Mouse (Mus musculus): ENCODE measurements around the gene Rgl1. TPM values are rescaled to one million over a fixed set of nuclear protein-coding genes. Genes with fewer than 3 reads are reported as not detected.

Gene Rgl1
- polyA plus RNA-seq, 1 experiment from 2014 or later = 63.8 TPM

- ATAC-seq (ENCODE audit: low FRiP score, low TSS enrichment) = no peak
- Histone ChIP-seq H3K4me2 (replicated peaks; ENCODE audit: low read depth, low read length) (no peak overlapping the region), H3K9ac (ENCODE audit: low read depth, low read length) (no peak overlapping the region), H3K9me3 (ENCODE audit: control insufficient read depth, low read length) (no peaks in the 10 kb centered on the region), H3K4me3 (ENCODE audit: low read length) (no peak overlapping the region), H3K27ac (ENCODE audit: low read depth, low read length) (no peak overlapping the region), H3K4me1 (ENCODE audit: control insufficient read depth, insufficient read depth, low read length) (0 out of 2 replicates have a peak, but pooled peaks cover 9% of the 10 kb centered on the region), H3K36me3 (ENCODE audit: control insufficient read depth, insufficient read depth, low read length) (no peaks in the 10 kb centered on the region), H3K27me3 (ENCODE audit: control insufficient read depth, insufficient read depth, low read length) (no peaks in the 10 kb centered on the region)
- 84% methylated on average over 7 of the region's 7 CpGs for WGBS
These were observed 126.8 kb downstream of the Rgl1 start for GRCm38 (mm10) chr1:152639344-152639743.

- no peak overlapping the region for H3K9ac ChIP-seq (ENCODE audit: low read depth, low read length)
- H3K36me3 ChIP-seq (ENCODE audit: control insufficient read depth, insufficient read depth, low read length) = no peaks in the 10 kb centered on the region
- ATAC-seq (ENCODE audit: low FRiP score, low TSS enrichment) = no peak
- H3K4me1 ChIP-seq (ENCODE audit: control insufficient read depth, insufficient read depth, low read length) = no peaks in the 10 kb centered on the region
- H3K4me3 ChIP-seq (ENCODE audit: low read length) = no peak overlapping the region
- no peak overlapping the region for H3K27ac ChIP-seq (ENCODE audit: low read depth, low read length)
- H3K27me3 ChIP-seq (ENCODE audit: control insufficient read depth, insufficient read depth, low read length) = no peaks in the 10 kb centered on the region
- no peak overlapping the region for H3K4me2 ChIP-seq (replicated peaks; ENCODE audit: low read depth, low read length)
- no peaks in the 10 kb centered on the region for H3K9me3 ChIP-seq (ENCODE audit: control insufficient read depth, low read length)
- 77% methylated on average over 5 of the region's 5 CpGs for WGBS
These were observed 131.5 kb downstream of the Rgl1 start for GRCm38 (mm10) chr1:152634638-152635037.

- no peaks in the 10 kb centered on the region for H3K36me3 ChIP-seq (ENCODE audit: control insufficient read depth, insufficient read depth, low read length)
- H3K4me1 ChIP-seq (ENCODE audit: control insufficient read depth, insufficient read depth, low read length) = peaks cover 6% of the 10 kb centered on the region; the same call in 1 of the 2 replicates
- no peaks in the 10 kb centered on the region for H3K27me3 ChIP-seq (ENCODE audit: control insufficient read depth, insufficient read depth, low read length)
- no peaks in the 10 kb centered on the region for H3K9me3 ChIP-seq (ENCODE audit: control insufficient read depth, low read length)
- WGBS = 57% methylated on average over 3 of the region's 3 CpGs
- H3K9ac ChIP-seq (ENCODE audit: low read depth, low read length) = no peak overlapping the region
- H3K27ac ChIP-seq (ENCODE audit: low read depth, low read length) = no peak overlapping the region
- no peak for ATAC-seq (ENCODE audit: low FRiP score, low TSS enrichment)
- H3K4me2 ChIP-seq (replicated peaks; ENCODE audit: low read depth, low read length) = no peak overlapping the region
- H3K4me3 ChIP-seq (ENCODE audit: low read length) = no peak overlapping the region
These were observed 136.4 kb downstream of the Rgl1 start for GRCm38 (mm10) chr1:152629780-152630179.

GRCm38 (mm10) chr1:152625651-152626050 is 140.5 kb downstream of the Rgl1 start:
- H3K4me2 ChIP-seq (replicated peaks; ENCODE audit: low read depth, low read length) = peak overlapping the region; percentile 73
- H3K9ac ChIP-seq (ENCODE audit: low read depth, low read length) = peak overlapping the region; percentile 73; the same call in 1 of the 2 replicates
- peaks cover under 1% of the 10 kb centered on the region; the same call in 1 of the 2 replicates for H3K36me3 ChIP-seq (ENCODE audit: control insufficient read depth, insufficient read depth, low read length)
- H3K27me3 ChIP-seq (ENCODE audit: control insufficient read depth, insufficient read depth, low read length) = no peaks in the 10 kb centered on the region
- no peaks in the 10 kb centered on the region for H3K9me3 ChIP-seq (ENCODE audit: control insufficient read depth, low read length)
- peak overlapping the region; percentile 94; the same call in 1 of the 2 replicates for H3K27ac ChIP-seq (ENCODE audit: low read depth, low read length)
- ATAC-seq (ENCODE audit: low FRiP score, low TSS enrichment) = no peak
- H3K4me3 ChIP-seq (ENCODE audit: low read length) = peak overlapping the region; percentile 75
- peaks cover 19% of the 10 kb centered on the region for H3K4me1 ChIP-seq (ENCODE audit: control insufficient read depth, insufficient read depth, low read length)

GRCm38 (mm10) chr1:152624644-152625454 is 141.3 kb downstream of the Rgl1 start:
- WGBS = under 1% methylated on average over 59 of the region's 61 CpGs
- Histone ChIP-seq H3K36me3 (ENCODE audit: control insufficient read depth, insufficient read depth, low read length) (peaks cover 5% of the 10 kb centered on the region; the same call in 1 of the 2 replicates), H3K9ac (ENCODE audit: low read depth, low read length) (peak overlapping the region; percentile 73), H3K4me3 (ENCODE audit: low read length) (peak overlapping the region; percentile 75), H3K27me3 (ENCODE audit: control insufficient read depth, insufficient read depth, low read length) (no peaks in the 10 kb centered on the region), H3K9me3 (ENCODE audit: control insufficient read depth, low read length) (no peaks in the 10 kb centered on the region), H3K27ac (ENCODE audit: low read depth, low read length) (peak overlapping the region; percentile 94), H3K4me2 (replicated peaks; ENCODE audit: low read depth, low read length) (peak overlapping the region; percentile 73), H3K4me1 (ENCODE audit: control insufficient read depth, insufficient read depth, low read length) (peaks cover 23% of the 10 kb centered on the region)
- peak; percentile 88 for ATAC-seq (ENCODE audit: low FRiP score, low TSS enrichment)

GRCm38 (mm10) chr1:152623375-152624270 is 142.5 kb downstream of the Rgl1 start:
- no peak for ATAC-seq (ENCODE audit: low FRiP score, low TSS enrichment)
- Histone ChIP-seq H3K36me3 (ENCODE audit: control insufficient read depth, insufficient read depth, low read length) (peaks cover 6% of the 10 kb centered on the region; the same call in 1 of the 2 replicates), H3K9ac (ENCODE audit: low read depth, low read length) (peak overlapping the region; percentile 73), H3K27ac (ENCODE audit: low read depth, low read length) (peak overlapping the region; percentile 94), H3K9me3 (ENCODE audit: control insufficient read depth, low read length) (no peaks in the 10 kb centered on the region), H3K4me3 (ENCODE audit: low read length) (peak overlapping the region; percentile 75), H3K4me2 (replicated peaks; ENCODE audit: low read depth, low read length) (peak overlapping the region; percentile 73), H3K27me3 (ENCODE audit: control insufficient read depth, insufficient read depth, low read length) (no peaks in the 10 kb centered on the region), H3K4me1 (ENCODE audit: control insufficient read depth, insufficient read depth, low read length) (peaks cover 34% of the 10 kb centered on the region)
- WGBS = 33% methylated on average over 12 of the region's 12 CpGs

GRCm38 (mm10) chr1:152622765-152623211 is 143.4 kb downstream of the Rgl1 start:
- H3K9me3 ChIP-seq (ENCODE audit: control insufficient read depth, low read length) = no peaks in the 10 kb centered on the region
- H3K4me2 ChIP-seq (replicated peaks; ENCODE audit: low read depth, low read length) = peak overlapping the region; percentile 73
- H3K27me3 ChIP-seq (ENCODE audit: control insufficient read depth, insufficient read depth, low read length) = no peaks in the 10 kb centered on the region
- peak; percentile 8; the same call in 1 of the 2 replicates for ATAC-seq (ENCODE audit: low FRiP score, low TSS enrichment)
- peaks cover 34% of the 10 kb centered on the region for H3K4me1 ChIP-seq (ENCODE audit: control insufficient read depth, insufficient read depth, low read length)
- H3K36me3 ChIP-seq (ENCODE audit: control insufficient read depth, insufficient read depth, low read length) = peaks cover 8% of the 10 kb centered on the region; the same call in 1 of the 2 replicates
- peak overlapping the region; percentile 73; the same call in 1 of the 2 replicates for H3K9ac ChIP-seq (ENCODE audit: low read depth, low read length)
- 34% methylated on average over 9 of the region's 9 CpGs for WGBS
- peak overlapping the region; percentile 94; the same call in 1 of the 2 replicates for H3K27ac ChIP-seq (ENCODE audit: low read depth, low read length)
- peak overlapping the region; percentile 75 for H3K4me3 ChIP-seq (ENCODE audit: low read length)

GRCm38 (mm10) chr1:152621624-152622023 is 144.5 kb downstream of the Rgl1 start:
- WGBS = 88% methylated on average over 4 of the region's 4 CpGs
- Histone ChIP-seq H3K4me2 (replicated peaks; ENCODE audit: low read depth, low read length) (peak overlapping the region; percentile 73), H3K27me3 (ENCODE audit: control insufficient read depth, insufficient read depth, low read length) (no peaks in the 10 kb centered on the region), H3K27ac (ENCODE audit: low read depth, low read length) (no peak overlapping the region), H3K36me3 (ENCODE audit: control insufficient read depth, insufficient read depth, low read length) (peaks cover 8% of the 10 kb centered on the region; the same call in 1 of the 2 replicates), H3K4me3 (ENCODE audit: low read length) (peak overlapping the region; percentile 75; the same call in 1 of the 2 replicates), H3K9ac (ENCODE audit: low read depth, low read length) (no peak overlapping the region), H3K4me1 (ENCODE audit: control insufficient read depth, insufficient read depth, low read length) (peaks cover 37% of the 10 kb centered on the region), H3K9me3 (ENCODE audit: control insufficient read depth, low read length) (no peaks in the 10 kb centered on the region)
- ATAC-seq (ENCODE audit: low FRiP score, low TSS enrichment) = no peak
